Mouse (Mus musculus): ENCODE results near the gene Lce3b. TPM values are rescaled to one million over a fixed set of nuclear protein-coding genes. Genes with fewer than 3 reads are reported as not detected.

Lce3b gene
- polyA plus RNA-seq, 1 experiment from 2014 or later, result not detected

Other genes starting within 250 kb of the Lce3b start
- gene Lce1d, start 245.8 kb upstream of the Lce3b start, polyA plus RNA-seq (2018), result not detected in 3 replicates
- not detected in 3 replicates for gene Lce1e, start 223.9 kb upstream of the Lce3b start, polyA plus RNA-seq (2018)
- gene Lce1f, start 212.6 kb upstream of the Lce3b start, polyA plus RNA-seq (2018), result not detected in 3 replicates
- not detected in 3 replicates for gene Gm38119, start 193.9 kb upstream of the Lce3b start, polyA plus RNA-seq (2018)
- gene Lce1g, start 180.6 kb upstream of the Lce3b start, polyA plus RNA-seq (2018), result not detected in 3 replicates
- not detected in 3 replicates for gene Lce1h, start 167.9 kb upstream of the Lce3b start, polyA plus RNA-seq (2018)
- not detected in 3 replicates for gene Lce1i, start 154.1 kb upstream of the Lce3b start, polyA plus RNA-seq (2018)
- not detected in 3 replicates for gene Lce1j, start 142.5 kb upstream of the Lce3b start, polyA plus RNA-seq (2018)
- gene Lce1k, start 125.1 kb upstream of the Lce3b start, polyA plus RNA-seq (2018), result not detected in 3 replicates
- not detected in 3 replicates for gene Kprp, start 105.7 kb upstream of the Lce3b start, polyA plus RNA-seq (2018)
- not detected in 3 replicates for gene Lce1l, start 81.7 kb upstream of the Lce3b start, polyA plus RNA-seq (2018)
- not detected in 3 replicates for gene 2310050C09Rik, start 62.8 kb upstream of the Lce3b start, polyA plus RNA-seq (2018)
- not detected in 3 replicates for gene Lce3a, start 6.7 kb upstream of the Lce3b start, polyA plus RNA-seq (2018)
- not detected in 3 replicates for gene Lce3c, start 11.5 kb downstream of the Lce3b start, polyA plus RNA-seq (2018)
- gene Lce3d, start 24.4 kb downstream of the Lce3b start, polyA plus RNA-seq (2018), result not detected in 3 replicates
- gene Lce3e, start 34.1 kb downstream of the Lce3b start, polyA plus RNA-seq (2018), result not detected in 3 replicates
- not detected in 3 replicates for gene Lce3f, start 59.2 kb downstream of the Lce3b start, polyA plus RNA-seq (2018)
- gene Crct1, start 82.7 kb downstream of the Lce3b start, polyA plus RNA-seq (2018), result not detected in 3 replicates
- not detected in 3 replicates for gene Lce1m, start 86.1 kb downstream of the Lce3b start, polyA plus RNA-seq (2018)
- gene Gm4858, start 135.8 kb downstream of the Lce3b start, polyA plus RNA-seq (2018), result not detected in 3 replicates
- not detected in 3 replicates for gene Crnn, start 211.8 kb downstream of the Lce3b start, polyA plus RNA-seq (2018)